Mouse (Mus musculus) T-cell, adult 66 days (primary cell): ENCODE data around the gene Slc34a2. TPM values are rescaled to one million over a fixed set of nuclear protein-coding genes. Genes with fewer than 3 reads are reported as not detected.

Experiments
- total RNA-seq, 2 experiments: library from RNA; stranded (reverse); gene quantifications; 3 replicates in 1 of 2; 4 replicates in 1 of 2; pipeline ENCODE4 v1.2.4; 2023

Gene Slc34a2
- total RNA-seq = not detected

DNA sequence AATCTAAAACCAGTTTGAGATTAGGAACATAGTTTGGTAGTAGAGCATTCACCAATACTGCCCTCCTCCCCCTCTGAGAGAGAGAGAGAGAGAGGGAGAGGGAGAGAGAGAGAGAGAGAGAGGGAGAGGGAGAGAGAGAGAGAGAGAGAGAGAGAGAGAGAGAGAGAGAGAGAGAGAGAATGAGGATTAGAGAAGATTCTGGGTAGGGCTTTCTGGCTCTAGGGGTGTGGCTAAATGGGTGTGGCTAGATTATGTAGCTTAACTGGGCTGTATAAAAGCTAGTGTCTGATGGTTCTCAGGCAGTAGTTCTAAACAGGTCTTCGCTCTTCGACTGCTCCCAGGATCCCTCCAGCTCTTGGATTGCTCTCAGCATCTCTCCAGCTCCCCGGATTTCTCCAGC lies at the start of gene Slc34a2:
Slc34a2 (plus strand) TSS at position 301 of the 400 bp plus-strand sequence.

Other genes starting within 250 kb of the Slc34a2 start
- gene Anapc4, start 204.1 kb upstream of the Slc34a2 start, total RNA-seq = 10 to 100 TPM; 71.9 to 73.8 TPM
- not detected for gene Sel1l3, start 175.8 kb downstream of the Slc34a2 start, total RNA-seq
- 10 to 100 TPM; 38.4 to 43.0 TPM for gene Smim20, start 229.0 kb downstream of the Slc34a2 start, total RNA-seq